Mouse (Mus musculus) liver, embryonic 14.5 days (tissue): ENCODE results near the gene Tox3. TPM values are rescaled to one million over a fixed set of nuclear protein-coding genes. Genes with fewer than 3 reads are reported as not detected.
A peak's percentile ranks its signal among the peaks of the same experiment; 100 is the strongest.

Experiments
- ATAC-seq: fragments of 200-750 bp; cut with Nextera tagmentation; 2 replicates; pipeline ENCODE4 v1.8.0; 2017; ENCODE audit warnings: moderate number of reproducible peaks, mild to moderate bottlenecking, moderate library complexity; ENCODE audit not compliant: insufficient read depth
- DNase-seq, 3 experiments: peaks; one replicate each; pipeline ENCODE4 v3.0.0-alpha.2; 2012 to 2013; ENCODE audit warnings: low read depth in 3 of 3, low spot score in 3 of 3
- H3K27ac ChIP-seq: fragments of 300-500 bp; sonication (generic); 2 replicates; pipeline ENCODE4 v1.5.1; 2014; ENCODE audit warnings: moderate library complexity, mild to moderate bottlenecking, control low read depth, inconsistent platforms
- H3K27me3 ChIP-seq: fragments of 300-500 bp; sonication (generic); 2 replicates; pipeline ENCODE4 v1.6.1; 2014; ENCODE audit warnings: mild to moderate bottlenecking, low read length, moderate library complexity; ENCODE audit not compliant: control insufficient read depth, insufficient read depth
- H3K36me3 ChIP-seq: fragments of 300-500 bp; sonication (generic); replicated peaks from 2 replicates; pipeline ENCODE4 v1.6.1; 2014; ENCODE audit warnings: low read depth; ENCODE audit not compliant: control insufficient read depth, insufficient read depth
- H3K4me1 ChIP-seq, 2 experiments: fragments of 200-500 bp in 1 of 2; fragments of 300-500 bp in 1 of 2; sonication (generic) in 1 of 2; replicated peaks; 2 replicates each; pipeline ENCODE4 v1.6.1; 2012 to 2014; ENCODE audit warnings: antibody characterized with exemption in 1 of 2, inconsistent platforms in 1 of 2, low read length in 1 of 2; ENCODE audit not compliant: control insufficient read depth in 2 of 2, insufficient read depth in 2 of 2
- H3K4me2 ChIP-seq: fragments of 300-500 bp; sonication (generic); 2 replicates; pipeline ENCODE4 v1.6.1; 2014; ENCODE audit warnings: low read depth, mild to moderate bottlenecking, control low read depth, moderate library complexity
- H3K4me3 ChIP-seq, 2 experiments: fragments of 200-500 bp in 1 of 2; fragments of 300-500 bp in 1 of 2; sonication (generic) in 1 of 2; 2 replicates each; pipeline ENCODE4 v1.5.1; 2012 to 2014; ENCODE audit warnings: low read depth in 2 of 2, low read length in 2 of 2, mild to moderate bottlenecking in 2 of 2, control low read depth in 1 of 2, inconsistent platforms in 1 of 2, moderate library complexity in 1 of 2; ENCODE audit not compliant: insufficient read depth in 1 of 2
- H3K9ac ChIP-seq: fragments of 300-500 bp; sonication (generic); replicated peaks from 2 replicates; pipeline ENCODE4 v1.6.1; 2014; ENCODE audit warnings: mild to moderate bottlenecking, control low read depth, moderate library complexity
- H3K9me3 ChIP-seq: fragments of 300-500 bp; sonication (generic); 2 replicates; pipeline ENCODE4 v1.6.1; 2016; ENCODE audit warnings: low read length, mixed read lengths; ENCODE audit not compliant: control insufficient read depth
- CTCF ChIP-seq: IDR thresholded peaks from 2 replicates; pipeline ENCODE4 v1.5.1; 2016; ENCODE audit warnings: antibody characterized with exemption, low read depth, control low read depth
- EP300 ChIP-seq: IDR thresholded peaks from 2 replicates; pipeline ENCODE4 v1.6.1; 2016; ENCODE audit warnings: antibody characterized with exemption, low read depth
- WGBS: fragments of 180-500 bp; shearing (Covaris S2); extraction: QIAGEN DNeasy Blood & Tissue Kit; methylation state at CpG from one replicate; pipeline ENCODE4 v1.1.7; 2014; ENCODE audit not compliant: insufficient replicate concordance; 5-methylcytosine and 5-hydroxymethylcytosine counted together
- polyA plus RNA-seq, 2 experiments: library from polyadenylated mRNA; depleted of rRNA in 1 of 2; stranded (reverse) in 1 of 2; unstranded in 1 of 2; fragments of >200 nt; fragmentation: Nextera tagmentation in 1 of 2; extraction: Ambion mirVana in 1 of 2; gene quantifications; 2 replicates each; pipeline versions ENCODE4 v1.2.1 to v1.2.3; 2012 to 2014

Gene Tox3
- polyA plus RNA-seq, 2 experiments, result 0.06 to 0.23 TPM

GRCm38 (mm10) chr8:90347581-90348177 lies 464 bp downstream of the Tox3 start:
- H3K9me3 ChIP-seq, result no peaks in the 10 kb centered on the region
- no peak for DNase-seq
- no peaks in the 10 kb centered on the region for H3K36me3 ChIP-seq
- no peak for ATAC-seq
- H3K27me3 ChIP-seq, result peaks cover 28% of the 10 kb centered on the region
- under 1% methylated on average over 44 of the region's 66 CpGs for WGBS
- no peak overlapping the region for H3K27ac ChIP-seq
- no peaks in the 10 kb centered on the region for H3K4me1 ChIP-seq
- peak overlapping the region; percentile 38 to 47 for H3K4me3 ChIP-seq
- H3K9ac ChIP-seq, result no peak overlapping the region
- H3K4me2 ChIP-seq, result peak overlapping the region; percentile 57
- TF ChIP-seq CTCF, result no peak
- TF ChIP-seq EP300, result no peak

DNA sequence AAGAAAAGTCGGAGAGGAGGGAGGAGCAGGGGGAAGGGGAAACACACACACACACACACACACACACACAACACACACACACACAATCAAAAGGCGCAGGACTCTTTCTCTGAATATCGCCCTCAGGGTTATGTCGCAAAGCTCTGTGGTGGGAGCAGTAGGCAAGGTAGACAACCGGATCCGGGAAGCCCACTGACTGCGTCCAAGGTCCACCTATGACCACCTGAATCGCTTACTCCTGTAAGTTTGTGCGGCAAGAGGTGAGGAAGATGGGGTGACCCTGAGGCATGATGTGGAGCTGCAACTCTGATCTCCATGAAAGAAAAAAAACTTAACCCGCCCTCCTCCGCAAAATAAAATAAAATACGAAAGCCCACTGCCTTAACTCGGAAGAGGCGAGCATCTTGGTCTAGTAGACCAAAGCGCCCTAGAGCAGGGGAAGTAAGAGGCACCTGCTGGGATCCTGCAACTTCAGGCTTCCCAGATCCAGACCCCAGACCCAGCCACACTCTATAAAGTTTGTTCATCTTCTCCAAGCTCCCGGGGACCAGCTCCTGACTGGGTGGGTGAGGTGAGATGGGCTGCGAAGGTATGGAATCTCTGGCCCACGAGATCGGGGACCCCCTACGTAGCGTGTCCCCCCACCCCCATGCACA lies 1.1 kb downstream of the Tox3 start:
- peak overlapping the region; percentile 38 to 47; a peak in 3 of 4 replicates for H3K4me3 ChIP-seq
- H3K9ac ChIP-seq, result no peak overlapping the region
- no peaks in the 10 kb centered on the region for H3K9me3 ChIP-seq
- no peaks in the 10 kb centered on the region for H3K4me1 ChIP-seq
- DNase-seq, result no peak
- no peaks in the 10 kb centered on the region for H3K36me3 ChIP-seq
- WGBS, result 6% methylated on average over 21 of the region's 21 CpGs
- ATAC-seq, result no peak
- peaks cover 28% of the 10 kb centered on the region for H3K27me3 ChIP-seq
- no peak for TF ChIP-seq EP300
- TF ChIP-seq CTCF, result no peak
- H3K4me2 ChIP-seq, result peak overlapping the region; percentile 57
- no peak overlapping the region for H3K27ac ChIP-seq

GRCm38 (mm10) chr8:90346138-90346879 lies 1.8 kb downstream of the Tox3 start:
- 37% methylated on average over 13 of the region's 13 CpGs for WGBS
- H3K4me2 ChIP-seq, result no peak overlapping the region
- no peaks in the 10 kb centered on the region for H3K36me3 ChIP-seq
- no peaks in the 10 kb centered on the region for H3K4me1 ChIP-seq
- no peak overlapping the region for H3K4me3 ChIP-seq
- TF ChIP-seq CTCF (no peak), EP300 (no peak)
- peaks cover 28% of the 10 kb centered on the region for H3K27me3 ChIP-seq
- no peak overlapping the region for H3K9ac ChIP-seq
- no peaks in the 10 kb centered on the region for H3K9me3 ChIP-seq
- no peak overlapping the region for H3K27ac ChIP-seq
- ATAC-seq (no peak), DNase-seq (no peak)

DNA sequence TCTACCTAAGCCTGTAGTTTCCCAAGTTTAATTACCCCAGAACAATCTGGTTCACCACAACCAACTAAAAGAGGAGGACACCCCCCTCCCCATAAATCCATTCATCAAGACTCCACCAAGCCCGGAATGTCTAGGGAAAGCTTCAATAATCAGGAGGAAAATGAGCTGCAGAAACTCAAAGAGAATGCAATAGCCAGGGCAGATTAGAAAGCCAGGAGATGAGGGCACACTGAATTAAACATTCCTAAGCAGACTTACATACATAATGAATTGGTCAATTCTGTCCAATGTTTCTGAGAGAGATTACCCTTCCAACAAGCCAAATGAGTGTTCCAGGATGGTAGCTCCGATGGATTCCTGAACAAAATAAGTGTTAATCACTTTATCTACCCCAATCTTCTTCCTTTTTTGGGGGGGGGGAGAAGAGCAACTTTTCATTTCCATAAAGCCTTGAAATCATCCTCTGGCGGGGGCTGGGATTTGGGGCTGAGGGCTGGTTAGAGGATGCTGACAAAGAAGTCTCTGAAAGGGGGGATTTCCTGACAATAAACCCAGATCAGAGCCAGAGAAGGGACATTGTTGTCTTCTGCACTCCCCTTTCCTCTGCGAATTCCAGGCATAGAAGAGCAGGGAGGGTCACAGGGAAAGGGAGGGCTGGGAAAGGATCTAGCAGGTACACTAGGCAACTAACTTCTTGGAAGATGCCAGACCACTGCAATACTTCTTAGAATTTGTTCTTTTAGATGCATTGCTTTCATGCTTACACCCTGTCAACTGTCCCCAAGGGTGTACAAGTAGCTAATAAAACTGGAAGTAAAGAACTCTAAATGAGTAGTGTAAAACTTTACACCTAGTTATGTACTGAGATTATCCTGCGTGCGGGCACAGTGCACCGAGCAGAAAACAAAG lies 17.5 kb downstream of the Tox3 start:
- no peak for ATAC-seq
- H3K4me1 ChIP-seq, result no peaks in the 10 kb centered on the region
- H3K27ac ChIP-seq, result no peak overlapping the region
- no peaks in the 10 kb centered on the region for H3K9me3 ChIP-seq
- no peaks in the 10 kb centered on the region for H3K27me3 ChIP-seq
- H3K36me3 ChIP-seq, result no peaks in the 10 kb centered on the region
- H3K4me2 ChIP-seq, result no peak overlapping the region
- 55% methylated on average over 6 of the region's 7 CpGs for WGBS
- DNase-seq, result no peak
- no peak overlapping the region for H3K9ac ChIP-seq
- no peak overlapping the region for H3K4me3 ChIP-seq
- no peak for TF ChIP-seq CTCF
- TF ChIP-seq EP300, result no peak
